Mouse (Mus musculus): Measurements from ENCODE around the gene Gnao1.

DNA sequence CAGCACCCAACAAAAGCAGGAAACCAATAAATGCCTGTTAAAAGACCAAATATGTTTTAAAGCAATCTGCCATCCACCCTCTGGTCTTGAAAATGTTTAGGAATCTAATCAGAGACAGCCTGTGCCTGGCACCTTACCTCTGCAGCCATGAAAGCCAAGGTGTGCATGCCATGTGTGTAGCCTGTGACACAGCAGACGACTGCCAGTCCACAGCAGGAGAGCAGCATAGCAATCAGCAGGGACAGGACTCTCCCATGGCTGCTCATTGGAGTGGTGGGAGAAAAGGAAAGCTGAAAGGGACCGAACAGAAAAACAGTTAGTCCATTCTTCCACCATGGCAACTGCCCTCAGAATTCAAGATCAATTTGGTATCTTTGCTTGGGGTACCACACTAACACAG is 189.2 kb downstream of the Gnao1 start:
- TF ChIP-seq CTCF (IDR thresholded peaks at IDR 0.05; ENCODE audit: low read depth) (no peak), EP300 (IDR thresholded peaks at IDR 0.05; ENCODE audit: low read depth) (no peak)
